Mouse (Mus musculus): ENCODE measurements around the gene Sh3rf1.

Gene Sh3rf1

DNA sequence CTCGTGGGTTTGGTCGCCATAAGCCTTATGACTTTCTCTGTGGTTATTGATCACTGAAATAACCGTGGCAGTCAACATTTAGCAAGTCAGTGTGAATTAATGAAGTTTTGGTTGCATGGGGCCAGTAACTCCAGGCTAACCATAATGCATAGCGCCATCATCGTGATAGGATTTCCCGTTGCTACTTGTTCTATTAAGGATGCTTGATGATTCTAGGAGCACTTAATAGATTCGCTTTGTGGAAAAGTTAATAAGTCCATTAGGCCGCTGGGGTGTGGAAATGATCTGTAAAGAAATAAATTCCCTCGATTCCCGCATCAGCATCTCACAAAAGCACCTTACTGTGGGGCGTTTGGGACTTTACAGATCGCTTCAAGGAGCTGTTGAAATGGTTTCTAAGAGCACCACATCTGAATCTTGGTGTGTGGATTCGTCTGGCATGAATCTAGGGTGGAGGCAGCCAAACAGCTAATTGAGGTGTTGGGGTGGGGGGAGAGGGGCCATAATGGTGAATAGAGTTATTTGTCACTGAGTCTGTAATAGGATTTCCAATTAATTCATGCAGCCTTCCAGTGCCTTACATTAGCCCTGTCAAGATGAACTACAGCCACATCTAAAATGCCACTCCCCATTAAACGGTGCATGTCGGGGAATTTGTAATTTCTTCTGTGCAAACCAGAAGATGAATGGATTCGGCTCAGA is 101.5 kb downstream of the Sh3rf1 start:
- no peak for DNase-seq

DNA sequence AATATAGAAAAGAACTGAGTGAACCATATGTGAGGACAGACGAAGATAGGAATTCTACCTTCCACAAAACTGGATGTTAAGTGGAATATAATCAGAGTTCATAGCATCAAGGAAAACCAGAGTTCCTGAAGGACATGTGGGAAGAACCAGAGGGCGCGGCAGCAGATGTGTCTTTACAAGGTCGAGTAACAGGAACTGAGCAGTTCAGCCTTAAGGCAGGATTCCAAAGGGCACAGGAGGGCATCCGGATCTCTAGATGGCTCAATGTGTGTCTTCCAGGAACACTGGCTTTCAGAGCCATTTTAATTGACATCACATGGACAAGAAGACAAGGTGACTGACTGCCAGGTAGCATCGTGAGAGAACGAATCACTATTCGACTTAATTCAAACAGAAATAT is 102.6 kb downstream of the Sh3rf1 start:
- DNase-seq, result no peak

GRCm38 (mm10) chr8:61327333-61327732 is 103.7 kb downstream of the Sh3rf1 start:
- DNase-seq, result no peak

DNA sequence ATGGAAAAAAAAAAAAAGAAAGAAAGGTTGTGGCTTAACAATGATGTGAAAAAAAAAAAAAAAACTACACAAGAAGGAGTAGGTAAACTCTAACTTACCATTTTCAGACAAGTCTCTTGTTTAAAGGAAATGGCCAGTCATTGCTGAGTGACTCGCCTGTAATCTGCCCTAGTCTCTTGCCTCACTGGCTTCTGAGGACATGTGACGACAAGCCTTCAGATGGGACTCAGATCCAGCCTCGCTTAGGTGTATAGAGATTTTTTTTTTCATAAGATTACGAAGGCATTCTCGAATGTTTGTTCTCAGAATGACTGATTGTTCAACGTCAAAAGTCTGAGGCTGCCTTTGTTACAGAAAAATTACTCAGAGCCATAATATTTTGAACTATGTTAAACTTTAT is 116.0 kb downstream of the Sh3rf1 start:
- DNase-seq, result no peak

DNA sequence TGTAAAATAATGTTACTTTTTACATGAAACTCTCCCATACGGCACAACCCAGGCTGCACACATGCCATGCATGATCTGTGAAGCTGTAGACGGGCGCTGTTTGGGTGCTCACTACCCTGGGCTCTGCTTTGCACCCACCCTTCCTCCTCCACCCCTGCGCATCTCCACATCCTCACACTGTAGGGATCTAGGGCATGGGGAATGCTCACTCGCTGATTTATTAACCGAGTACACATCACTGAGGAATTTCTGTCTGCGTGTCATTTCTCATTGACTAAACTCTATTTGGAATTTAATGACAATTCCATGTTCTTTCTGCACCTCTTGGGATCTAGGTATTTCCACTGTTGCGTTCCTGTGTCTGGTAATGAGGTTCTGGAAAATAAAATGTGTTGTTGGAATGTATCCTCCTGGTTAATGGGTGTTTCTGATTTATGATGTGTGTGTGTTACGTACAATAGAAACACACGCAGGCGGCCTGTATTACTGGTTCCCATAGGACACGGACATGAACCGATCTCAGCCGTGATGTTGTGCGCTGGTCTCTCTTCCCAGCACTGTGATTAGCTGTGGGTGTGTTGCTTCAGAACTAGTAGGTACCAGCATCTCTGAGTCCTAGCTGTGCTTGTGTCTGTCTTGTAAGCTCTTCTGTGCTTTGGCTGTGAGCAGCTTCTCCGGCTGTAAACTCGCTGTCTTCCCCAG is 116.8 kb downstream of the Sh3rf1 start:
- no peak for DNase-seq

DNA sequence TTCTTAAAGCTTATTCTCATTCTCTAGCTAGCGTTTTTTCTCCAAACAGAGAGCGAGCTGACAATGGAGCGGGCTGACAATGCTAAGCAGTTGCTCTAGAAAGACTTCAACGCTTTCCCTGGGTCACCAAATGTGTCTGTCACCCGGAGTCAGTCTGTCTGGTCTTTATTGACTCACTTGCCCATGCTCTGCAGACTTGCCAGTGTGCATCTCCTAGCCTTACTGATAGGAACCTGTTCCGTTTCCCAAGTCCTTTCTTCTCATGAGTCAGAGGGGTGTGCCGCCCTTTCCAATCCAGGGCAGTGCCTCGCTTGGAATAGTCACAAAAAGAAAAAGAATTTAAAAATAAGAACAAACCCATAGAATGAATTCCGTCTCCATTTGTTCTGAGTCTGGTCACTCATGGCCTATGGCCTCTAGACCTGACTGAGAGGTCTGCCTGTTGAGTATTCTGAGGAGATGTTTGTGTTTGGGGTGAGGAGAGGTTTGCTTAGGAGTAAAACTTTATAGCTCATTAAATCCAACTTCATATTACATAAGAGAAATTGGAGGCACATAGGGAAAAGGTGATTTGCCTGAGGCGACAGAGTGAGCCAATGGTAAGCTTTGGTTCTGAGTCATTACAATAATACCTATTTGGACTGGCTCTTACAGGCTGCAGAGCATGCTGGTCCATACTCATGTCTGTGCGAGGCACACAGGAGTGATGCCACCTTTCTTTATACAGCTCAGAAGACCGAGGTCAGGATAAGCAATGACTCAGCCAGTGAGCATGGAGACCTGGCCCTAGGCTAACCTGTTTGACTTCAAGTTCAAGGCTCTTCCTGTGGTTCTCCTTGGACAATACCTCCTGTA is 118.1 kb downstream of the Sh3rf1 start:
- no peak for DNase-seq

- no peak for DNase-seq
These were observed 118.9 kb downstream of the Sh3rf1 start for GRCm38 (mm10) chr8:61342473-61343026.

- DNase-seq, result no peak
These were observed 120.8 kb downstream of the Sh3rf1 start for GRCm38 (mm10) chr8:61344435-61344834.

- DNase-seq, result no peak
These were observed 123.3 kb downstream of the Sh3rf1 start for GRCm38 (mm10) chr8:61346941-61347340.

DNA sequence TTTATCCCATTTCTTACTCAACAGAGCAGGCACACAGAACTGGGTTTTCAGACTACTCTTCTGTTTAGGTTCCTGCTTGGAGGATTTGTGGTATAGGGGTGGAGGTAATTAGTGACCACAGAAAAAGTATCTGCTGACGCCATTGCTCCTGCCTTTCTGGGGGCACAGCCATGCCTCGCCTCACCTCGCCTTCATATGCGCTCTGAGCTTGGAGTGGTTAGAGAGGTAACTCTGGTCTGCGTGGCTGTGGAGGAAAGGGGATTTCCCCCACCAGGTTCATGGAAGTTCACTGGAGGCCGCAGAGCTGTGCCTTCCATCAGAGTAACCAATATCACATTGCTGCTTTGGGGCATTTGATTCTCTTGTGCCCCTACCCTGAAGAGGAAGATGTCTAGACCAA is 123.9 kb downstream of the Sh3rf1 start:
- DNase-seq, result no peak

- DNase-seq, result no peak
These were observed 124.4 kb downstream of the Sh3rf1 start for GRCm38 (mm10) chr8:61348029-61348428.

DNA sequence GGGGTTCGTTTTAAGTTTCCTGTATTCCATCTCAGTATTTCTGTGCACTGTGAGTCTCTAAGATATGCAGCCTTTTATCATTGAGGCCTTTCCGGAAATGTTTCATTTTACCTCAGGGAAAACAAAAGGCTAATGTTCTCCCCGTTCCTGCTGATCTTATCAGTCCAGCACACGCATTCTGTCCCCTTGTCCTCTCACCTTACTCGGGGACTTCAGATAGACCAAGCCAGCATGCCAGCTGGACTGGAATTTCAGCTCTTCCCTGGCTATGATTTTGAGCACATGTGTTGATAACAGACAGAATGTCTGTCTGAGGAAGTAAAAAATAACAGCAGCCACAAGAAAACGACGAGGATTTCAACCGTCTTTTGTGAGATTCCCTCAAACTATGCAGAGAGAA is 124.8 kb downstream of the Sh3rf1 start:
- no peak for DNase-seq

- DNase-seq, result no peak
These were observed 126.8 kb downstream of the Sh3rf1 start for GRCm38 (mm10) chr8:61350443-61350842.

DNA sequence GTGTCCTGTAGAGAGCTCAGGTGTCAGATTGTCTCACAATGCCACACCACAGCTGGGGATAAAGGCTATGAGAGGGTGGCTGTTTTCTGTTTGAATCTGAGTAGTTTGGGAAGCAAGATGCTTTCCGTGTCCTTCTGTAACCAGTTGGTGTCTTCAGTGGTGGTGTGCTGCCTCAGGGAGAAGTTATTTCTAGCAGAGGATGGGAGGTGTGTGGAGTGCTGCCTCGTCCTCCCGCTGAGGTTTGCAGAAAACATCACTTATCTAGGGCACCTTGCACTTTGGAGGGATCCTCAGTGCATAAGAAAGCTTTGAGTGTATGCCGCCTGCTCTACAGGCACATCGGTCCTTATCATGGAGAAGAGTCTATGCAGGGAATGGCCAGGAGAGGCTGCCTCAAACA is 128.0 kb downstream of the Sh3rf1 start:
- DNase-seq, result no peak

- DNase-seq, result no peak
These were observed 131.8 kb downstream of the Sh3rf1 start for GRCm38 (mm10) chr8:61355503-61355902.

GRCm38 (mm10) chr8:61359004-61359403 is 135.3 kb downstream of the Sh3rf1 start:
- peak; percentile 35 to 54 for DNase-seq

DNA sequence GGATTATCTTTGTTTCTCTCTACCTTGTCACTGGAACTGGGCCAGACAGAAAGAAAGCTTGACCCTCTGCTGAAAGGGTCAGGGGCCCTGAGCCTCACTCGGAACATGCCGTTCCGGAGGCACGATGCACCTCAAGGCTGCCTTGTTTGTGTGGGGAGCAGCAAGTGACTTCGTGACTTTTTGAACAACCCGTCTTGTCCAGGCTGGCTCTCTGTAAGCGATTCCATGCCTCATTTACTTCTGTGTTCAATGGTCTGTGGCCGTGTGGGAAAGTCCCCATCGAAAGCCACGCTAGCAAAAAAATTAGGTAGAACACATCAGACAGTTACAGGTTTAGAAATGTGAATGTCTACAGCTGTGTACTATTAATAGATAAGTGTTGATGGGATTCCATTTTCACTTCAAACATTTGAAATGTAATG is 136.2 kb downstream of the Sh3rf1 start:
- no peak for DNase-seq

DNA sequence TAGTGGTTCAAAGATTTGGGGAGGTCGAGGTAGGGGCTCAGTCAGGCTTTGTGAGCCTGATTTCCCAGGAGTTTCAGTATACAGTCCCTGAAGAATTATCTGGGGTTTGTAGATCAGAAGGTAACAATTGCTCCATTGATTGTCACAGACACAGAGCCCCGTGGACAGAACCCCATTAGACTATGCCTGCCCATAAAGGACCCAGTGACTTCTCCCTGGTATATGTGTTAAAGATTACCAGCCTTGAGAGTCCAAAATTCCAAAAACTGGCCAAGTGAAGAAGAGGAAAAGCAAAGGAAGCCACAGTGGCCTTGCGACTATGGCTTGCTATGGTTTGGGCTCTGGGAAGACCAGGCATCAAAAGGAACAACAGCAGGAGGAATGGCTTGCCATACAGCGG is 136.7 kb downstream of the Sh3rf1 start:
- no peak for DNase-seq

GRCm38 (mm10) chr8:61361476-61361875 is 137.8 kb downstream of the Sh3rf1 start:
- peak; percentile 35 to 55 for DNase-seq

DNA sequence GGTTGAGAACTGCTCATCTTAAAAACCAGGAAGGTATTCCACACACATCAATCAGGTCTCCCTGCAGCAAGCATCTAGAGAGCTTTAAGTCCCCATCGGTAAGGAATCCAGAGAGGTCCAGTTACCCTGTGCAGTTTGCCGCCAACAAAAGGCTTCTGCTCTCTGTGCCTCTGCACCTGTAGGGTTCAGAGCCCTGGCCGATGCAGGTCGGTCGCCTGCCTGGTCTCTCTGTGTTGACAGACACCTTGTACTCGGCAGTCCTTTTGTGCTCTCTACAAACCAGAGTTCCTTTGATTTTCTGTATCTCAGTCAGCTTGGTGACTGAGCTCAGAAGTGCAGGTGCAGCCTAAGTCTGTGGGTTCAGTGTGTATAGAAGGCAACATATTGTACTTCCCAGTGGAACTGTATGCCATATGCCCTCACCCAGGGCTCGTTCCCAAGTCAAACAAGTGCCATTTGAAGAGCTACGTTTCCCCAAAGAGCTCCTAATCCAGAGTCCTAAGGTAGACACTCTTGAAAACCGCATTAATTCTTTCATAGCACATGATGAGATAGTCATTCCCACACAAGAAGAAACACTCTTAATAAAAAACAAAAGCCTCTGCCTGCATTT is 138.7 kb downstream of the Sh3rf1 start:
- peak; percentile 53 to 77 for DNase-seq

- DNase-seq, result no peak
These were observed 149.6 kb downstream of the Sh3rf1 start for GRCm38 (mm10) chr8:61373303-61373702.

- no peak for DNase-seq
These were observed 150.5 kb downstream of the Sh3rf1 start for GRCm38 (mm10) chr8:61374059-61374755.

Measured in thymus, postnatal 36 days (tissue).